Comparison of ENCODE assay signal across 10 mouse cellular contexts in the genomic region with DNA sequence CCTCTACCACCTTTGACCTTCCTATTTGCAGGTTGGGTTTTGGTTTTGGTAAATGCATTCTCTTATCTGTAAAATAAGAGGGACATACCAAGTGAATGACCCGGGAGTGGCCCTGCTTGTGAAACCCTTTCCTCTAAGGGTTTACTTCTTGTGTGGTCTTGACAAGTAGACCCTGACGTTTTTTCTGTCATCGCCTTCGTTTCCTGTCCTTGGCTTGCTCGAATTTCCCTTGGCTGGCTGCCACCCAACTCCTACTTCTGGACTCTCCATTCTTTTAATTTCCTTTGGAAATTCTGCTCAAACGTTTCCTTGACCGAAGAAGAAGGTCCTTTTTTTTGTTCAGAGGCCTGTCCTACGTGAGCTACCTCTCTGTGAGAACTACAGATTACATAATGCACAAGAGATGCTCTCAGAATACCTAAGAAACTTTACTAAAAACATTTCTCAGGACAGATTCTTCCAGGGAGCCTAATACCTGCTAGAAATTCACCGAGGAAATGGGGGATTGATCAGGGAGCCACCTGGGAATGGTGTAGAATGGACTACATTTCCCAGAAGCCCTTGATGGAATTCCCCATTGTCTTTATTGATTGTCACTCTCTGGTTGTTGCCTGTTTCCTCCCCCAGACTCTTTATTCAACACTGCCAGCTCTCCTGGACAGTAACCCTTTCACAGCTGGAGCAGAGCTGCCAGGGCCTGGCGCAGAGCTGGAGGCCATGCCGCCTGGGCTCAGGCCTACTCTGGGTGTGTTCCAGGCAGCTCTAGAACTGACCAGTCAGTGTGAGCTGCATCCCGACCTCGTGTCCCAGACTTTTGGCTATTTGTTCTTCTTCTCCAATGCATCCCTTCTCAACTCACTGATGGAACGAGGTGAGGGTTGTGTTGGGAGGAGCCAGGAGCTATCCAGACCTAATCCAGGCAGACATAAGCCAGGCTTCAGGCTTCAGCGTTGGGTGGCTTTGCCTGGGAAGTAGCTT. TPM values are rescaled to one million over a fixed set of nuclear protein-coding genes. Genes with fewer than 3 reads are reported as not detected.
DNase-seq lines count a peak whose midpoint lies in the region; ATAC-seq and TF ChIP-seq lines count a peak whose summit lies in the region.
"Had no signal": no experiment of that assay in that cellular context is flagged by ENCODE, and none has a peak within 500 bp of the region (broad histone marks: within the 10 kb centered on the region; RNA-seq: fewer than 3 reads in every experiment).

No protein-coding gene starts in this region.

- peaks cover 33% of the 10 kb centered on the region for H3K4me1 ChIP-seq in heart, embryonic 16.5 days (ENCODE audit: control insufficient read depth, insufficient read depth, low read length)
- H3K4me1 ChIP-seq in liver, embryonic 16.5 days (ENCODE audit: control insufficient read depth, low read depth, low read length): no peaks in the 10 kb centered on the region; the same call in 1 of the 2 replicates
- peaks cover 33% of the 10 kb centered on the region for H3K4me1 ChIP-seq in forebrain, embryonic 10.5 days
- H3K4me1 ChIP-seq in forebrain, embryonic 16.5 days (replicated peaks; ENCODE audit: control insufficient read depth, insufficient read depth, low read length): peaks cover 10% of the 10 kb centered on the region

- peak overlapping the region; percentile 14 for H3K4me2 ChIP-seq in heart, embryonic 16.5 days (ENCODE audit: low read depth, low read length)
- no peak overlapping the region for H3K4me2 ChIP-seq in liver, embryonic 16.5 days (ENCODE audit: low read depth, low read length)
- no peak overlapping the region for H3K4me2 ChIP-seq in forebrain, embryonic 16.5 days (ENCODE audit: low read length)

- H3K27ac ChIP-seq in heart, embryonic 16.5 days (ENCODE audit: low read length): peak overlapping the region; percentile 79
- peak overlapping the region; percentile 25; the same call in 1 of the 2 replicates for H3K27ac ChIP-seq in liver, embryonic 16.5 days (ENCODE audit: low read length)
- H3K27ac ChIP-seq in forebrain, embryonic 10.5 days: no peak overlapping the region
- no peak overlapping the region for H3K27ac ChIP-seq in forebrain, embryonic 16.5 days (ENCODE audit: low read length)
- H3K27ac ChIP-seq in left cerebral cortex, adult 2 months: no peak overlapping the region
- H3K27ac ChIP-seq: hindbrain, postnatal 0 days had no signal

- 56% methylated on average over 15 of the region's 15 CpGs for WGBS in heart, embryonic 16.5 days
- WGBS in liver, embryonic 16.5 days (ENCODE audit: insufficient replicate concordance): 46% methylated on average over 15 of the region's 15 CpGs
- WGBS in forebrain, embryonic 10.5 days: 87% methylated on average over 15 of the region's 15 CpGs
- WGBS in forebrain, embryonic 16.5 days: 81% methylated on average over 15 of the region's 15 CpGs

- DNase-seq in gastrocnemius, postnatal 14 days: peak; percentile 35
- no peak for DNase-seq in gastrocnemius, adult 8-10 months (ENCODE audit: low spot score in 2 of 2)
- peak; percentile 41 for DNase-seq in ZHBTc4 (ENCODE audit: low read depth, low spot score)
- DNase-seq in forebrain, embryonic 10.5 days (ENCODE audit: extremely low spot score, low spot score): no peak
- DNase-seq in left cerebral cortex, adult 2 months (ENCODE audit: extremely low spot score in 1 of 2, low spot score in 2 of 2): no peak

- no peak for TF ChIP-seq CTCF in left cerebral cortex, adult 2 months (IDR thresholded peaks at IDR 0.05)

- H3K9ac ChIP-seq in heart, embryonic 16.5 days (ENCODE audit: low read length): no peak overlapping the region
- no peak overlapping the region for H3K9ac ChIP-seq in liver, embryonic 16.5 days (ENCODE audit: low read depth, low read length)
- H3K9ac ChIP-seq in forebrain, embryonic 16.5 days (replicated peaks; ENCODE audit: low read depth, low read length): no peak overlapping the region

- peaks cover 9% of the 10 kb centered on the region for H3K36me3 ChIP-seq in heart, embryonic 16.5 days (ENCODE audit: control insufficient read depth, insufficient read depth)
- H3K36me3 ChIP-seq in liver, embryonic 16.5 days (ENCODE audit: control insufficient read depth, insufficient read depth): no peaks in the 10 kb centered on the region
- H3K36me3 ChIP-seq in forebrain, embryonic 10.5 days (replicated peaks): peaks cover 19% of the 10 kb centered on the region
- no peaks in the 10 kb centered on the region; the same call in 1 of the 2 replicates for H3K36me3 ChIP-seq in forebrain, embryonic 16.5 days (ENCODE audit: control insufficient read depth, insufficient read depth)

- ATAC-seq in heart, embryonic 16.5 days (replicated peaks; ENCODE audit: extremely low read depth, insufficient read depth, low FRiP score): no peak; the same call in 1 of the 2 replicates
- no peak for ATAC-seq in liver, embryonic 16.5 days (ENCODE audit: low read depth)
- no peak for ATAC-seq in forebrain, embryonic 16.5 days
- ATAC-seq: hindbrain, postnatal 0 days had no signal

- H3K9me3 ChIP-seq in heart, embryonic 16.5 days (replicated peaks; ENCODE audit: control insufficient read depth, low read length): no peaks in the 10 kb centered on the region
- no peaks in the 10 kb centered on the region for H3K9me3 ChIP-seq in liver, embryonic 16.5 days (replicated peaks; ENCODE audit: control insufficient read depth, low read length)
- peaks cover 3% of the 10 kb centered on the region; the same call in 1 of the 2 replicates for H3K9me3 ChIP-seq in forebrain, embryonic 10.5 days
- no peaks in the 10 kb centered on the region for H3K9me3 ChIP-seq in forebrain, embryonic 16.5 days (ENCODE audit: control insufficient read depth, low read length)

- H3K4me3 ChIP-seq in heart, embryonic 16.5 days (ENCODE audit: low read length): no peak overlapping the region
- no peak overlapping the region for H3K4me3 ChIP-seq in liver, embryonic 16.5 days (ENCODE audit: low read depth, low read length)
- H3K4me3 ChIP-seq in forebrain, embryonic 10.5 days: no peak overlapping the region
- no peak overlapping the region for H3K4me3 ChIP-seq in forebrain, embryonic 16.5 days (replicated peaks; ENCODE audit: low read length)
- H3K4me3 ChIP-seq in left cerebral cortex, adult 2 months: no peak overlapping the region

- H3K27me3 ChIP-seq in heart, embryonic 16.5 days (ENCODE audit: control insufficient read depth, insufficient read depth, low read length): 0 out of 2 replicates have a peak, but pooled peaks cover 2% of the 10 kb centered on the region
- no peaks in the 10 kb centered on the region; the same call in 1 of the 2 replicates for H3K27me3 ChIP-seq in liver, embryonic 16.5 days (ENCODE audit: control insufficient read depth, insufficient read depth, low read depth, low read length)
- H3K27me3 ChIP-seq in forebrain, embryonic 10.5 days (ENCODE audit: poor library complexity, severe bottlenecking): peaks cover 46% of the 10 kb centered on the region
- H3K27me3 ChIP-seq in forebrain, embryonic 16.5 days (replicated peaks; ENCODE audit: control insufficient read depth, insufficient read depth, low read length): no peaks in the 10 kb centered on the region; the same call in 1 of the 2 replicates

- intact Hi-C loops in gastrocnemius, postnatal 14 days (cut with DNase I; ENCODE audit: low total_unique reads): no loop called here
- intact Hi-C loops in left cerebral cortex, adult 2 months (cut with DNase I): no loop called here

RNA-seq across cellular contexts. Expression of a gene that starts 3.8 kb away (rescaled TPM):
- total RNA-seq in gastrocnemius, postnatal 14 days (2021): 10 to 100 TPM; 60.3 to 85.3 TPM
- 10 to 100 TPM; 18.5 to 36.8 (median 28.8) TPM for total RNA-seq in gastrocnemius, adult 8-10 months (2022)
- 7.6 and 9.0 TPM in 2 replicates for polyA plus RNA-seq in heart, embryonic 16.5 days (2015; fragmentation: Nextera tagmentation; extraction: Ambion mirVana)
- polyA plus RNA-seq in liver, embryonic 16.5 days (2015; fragmentation: Nextera tagmentation; extraction: Ambion mirVana): 0.58 and 1.3 TPM in 2 replicates
- polyA plus RNA-seq in forebrain, embryonic 10.5 days (2016; fragmentation: Nextera tagmentation; extraction: Ambion mirVana): 1.7 and 3.1 TPM in 2 replicates
- polyA plus RNA-seq in forebrain, embryonic 16.5 days (2015; fragmentation: Nextera tagmentation; extraction: Ambion mirVana): 2.8 and 4.2 TPM in 2 replicates
- total RNA-seq in left cerebral cortex, adult 2 months (2021): 1 to 10 TPM; 3.5 to 3.9 TPM

RNA-seq across cellular contexts. Expression of a gene that starts 8.7 kb away (rescaled TPM):
- total RNA-seq in gastrocnemius, postnatal 14 days (2021): 10 to 100 TPM; 14.1 to 16.1 TPM
- total RNA-seq in gastrocnemius, adult 8-10 months (2022): 1 to 10 TPM; 5.1 to 7.0 (median 5.3) TPM
- polyA plus RNA-seq in heart, embryonic 16.5 days (2015; fragmentation: Nextera tagmentation; extraction: Ambion mirVana): 15.4 and 16.3 TPM in 2 replicates
- 1.7 and 1.8 TPM in 2 replicates for polyA plus RNA-seq in liver, embryonic 16.5 days (2015; fragmentation: Nextera tagmentation; extraction: Ambion mirVana)
- polyA plus RNA-seq in forebrain, embryonic 10.5 days (2016; fragmentation: Nextera tagmentation; extraction: Ambion mirVana): 4.5 and 4.7 TPM in 2 replicates
- 13.5 and 15.1 TPM in 2 replicates for polyA plus RNA-seq in forebrain, embryonic 16.5 days (2015; fragmentation: Nextera tagmentation; extraction: Ambion mirVana)
- 1 to 10 TPM; 6.1 to 8.0 TPM for total RNA-seq in left cerebral cortex, adult 2 months (2021)

RNA-seq across cellular contexts. Expression of a gene that starts 14.4 kb away (rescaled TPM):
- total RNA-seq in gastrocnemius, postnatal 14 days (2021): under 1 TPM; 0.12 to 0.18 TPM
- not detected for total RNA-seq in gastrocnemius, adult 8-10 months (2022)
- 0.21 and 0.26 TPM in 2 replicates for polyA plus RNA-seq in heart, embryonic 16.5 days (2015; fragmentation: Nextera tagmentation; extraction: Ambion mirVana)
- polyA plus RNA-seq in liver, embryonic 16.5 days (2015; fragmentation: Nextera tagmentation; extraction: Ambion mirVana): 0.05 and 0.06 TPM in 2 replicates
- 0.25 TPM in 1 of 2 replicates, not detected in the other for polyA plus RNA-seq in forebrain, embryonic 10.5 days (2016; fragmentation: Nextera tagmentation; extraction: Ambion mirVana)
- polyA plus RNA-seq in forebrain, embryonic 16.5 days (2015; fragmentation: Nextera tagmentation; extraction: Ambion mirVana): not detected in 2 replicates
- total RNA-seq in left cerebral cortex, adult 2 months (2021): under 1 TPM in 1 of 2 experiments, not detected in 1; 0.34 TPM
- polyA plus RNA-seq: CD4-positive, CD25-positive, alpha-beta regulatory T cell, adult 4 months had no signal

RNA-seq across cellular contexts. Expression of a gene that starts 18.9 kb away (rescaled TPM):
- under 1 TPM in 1 of 2 experiments, not detected in 1; 0.11 TPM for total RNA-seq in gastrocnemius, postnatal 14 days (2021)
- not detected for total RNA-seq in gastrocnemius, adult 8-10 months (2022)
- polyA plus RNA-seq in heart, embryonic 16.5 days (2015; fragmentation: Nextera tagmentation; extraction: Ambion mirVana): 0.15 and 0.83 TPM in 2 replicates
- not detected in 2 replicates for polyA plus RNA-seq in liver, embryonic 16.5 days (2015; fragmentation: Nextera tagmentation; extraction: Ambion mirVana)
- polyA plus RNA-seq in forebrain, embryonic 10.5 days (2016; fragmentation: Nextera tagmentation; extraction: Ambion mirVana): 0.07 TPM in 1 of 2 replicates, not detected in the other
- not detected in 2 replicates for polyA plus RNA-seq in forebrain, embryonic 16.5 days (2015; fragmentation: Nextera tagmentation; extraction: Ambion mirVana)
- total RNA-seq in left cerebral cortex, adult 2 months (2021): not detected
- total RNA-seq: hindbrain, postnatal 0 days had no signal
- polyA plus RNA-seq: CD4-positive, CD25-positive, alpha-beta regulatory T cell, adult 4 months; hindbrain, postnatal 0 days had no signal

RNA-seq across cellular contexts. Expression of a gene that starts 20.7 kb away (rescaled TPM):
- not detected for total RNA-seq in gastrocnemius, postnatal 14 days (2021)
- not detected for total RNA-seq in gastrocnemius, adult 8-10 months (2022)
- 1.5 and 1.7 TPM in 2 replicates for polyA plus RNA-seq in heart, embryonic 16.5 days (2015; fragmentation: Nextera tagmentation; extraction: Ambion mirVana)
- not detected in 2 replicates for polyA plus RNA-seq in liver, embryonic 16.5 days (2015; fragmentation: Nextera tagmentation; extraction: Ambion mirVana)
- not detected in 2 replicates for polyA plus RNA-seq in forebrain, embryonic 10.5 days (2016; fragmentation: Nextera tagmentation; extraction: Ambion mirVana)
- not detected in 2 replicates for polyA plus RNA-seq in forebrain, embryonic 16.5 days (2015; fragmentation: Nextera tagmentation; extraction: Ambion mirVana)
- not detected for total RNA-seq in left cerebral cortex, adult 2 months (2021)
- total RNA-seq: hindbrain, postnatal 0 days had no signal
- polyA plus RNA-seq: CD4-positive, CD25-positive, alpha-beta regulatory T cell, adult 4 months; hindbrain, postnatal 0 days had no signal

Comparison
In these comparisons a context has a peak if more than half of its experiments do, and no peak if none do; other contexts are left out.
1. DNase-seq: peak in gastrocnemius, postnatal 14 days (single experiment) and ZHBTc4 (single experiment); none in gastrocnemius, adult 8-10 months (0 of 2), forebrain, embryonic 10.5 days (single experiment) and left cerebral cortex, adult 2 months (0 of 2).
2. H3K27ac ChIP-seq: peak in heart, embryonic 16.5 days (single experiment) and liver, embryonic 16.5 days (single experiment); none in forebrain, embryonic 10.5 days (single experiment), forebrain, embryonic 16.5 days (single experiment) and left cerebral cortex, adult 2 months (single experiment).